Mouse (Mus musculus) myocyte (in vitro differentiated cells): Measurements from ENCODE around the gene Rgs6.

ENCODE experiments used
- POLR2AphosphoS2 ChIP-seq: IDR thresholded peaks from one replicate; pipeline ENCODE4 v1.6.1; 2011; ENCODE audit warnings: low read depth, control low read depth; ENCODE audit not compliant: insufficient read length
- TCF12 ChIP-seq: IDR thresholded peaks from one replicate; pipeline ENCODE4 v1.6.1; 2011; ENCODE audit warnings: mild to moderate bottlenecking, control low read depth; ENCODE audit not compliant: poor library complexity, insufficient read depth, severe bottlenecking

DNA sequence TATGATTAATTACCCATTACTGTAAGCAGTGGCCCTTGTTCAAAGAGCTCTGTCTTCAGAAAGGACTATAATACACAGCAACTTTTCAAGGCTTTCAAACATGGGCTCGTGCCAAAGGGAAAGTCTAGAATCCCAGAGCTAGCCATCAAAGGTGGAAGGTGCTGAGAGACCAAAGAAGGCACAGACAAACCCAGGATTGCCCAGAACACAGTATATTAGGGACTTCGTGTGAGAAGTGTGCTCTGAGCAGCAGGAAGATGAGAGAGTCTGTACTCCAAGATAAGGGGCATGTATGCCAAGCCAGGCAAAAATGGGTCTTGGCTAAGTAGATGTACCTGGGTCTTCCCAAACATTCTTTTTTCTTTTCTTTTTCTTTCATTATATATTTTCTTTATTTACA is 553.1 kb downstream of the Rgs6 start:
- TF ChIP-seq TCF12: no peak
- no peak for TF ChIP-seq POLR2AphosphoS2
